Mouse (Mus musculus) heart, embryonic 15.5 days (tissue): ENCODE data around the gene Nat8f5. TPM values are rescaled to one million over a fixed set of nuclear protein-coding genes. Genes with fewer than 3 reads are reported as not detected.
"Not testable (repeated sequence)": the region's sequence is repeated elsewhere in the genome, so short reads cannot be mapped to it uniquely, and the experiment has no call there.

Experiments
- ATAC-seq: fragments of 200-750 bp; cut with Nextera tagmentation; replicated peaks from 2 replicates; pipeline ENCODE4 v1.8.0; 2017; ENCODE audit warnings: low read depth, moderate TSS enrichment; ENCODE audit not compliant: insufficient number of reproducible peaks, insufficient read depth, low FRiP score
- H3K27ac ChIP-seq: fragments of 300-500 bp; sonication (generic); 2 replicates; pipeline ENCODE4 v1.5.1; 2015; ENCODE audit warnings: mild to moderate bottlenecking, inconsistent platforms
- H3K27me3 ChIP-seq: fragments of 300-500 bp; sonication (generic); 2 replicates; pipeline ENCODE4 v1.6.1; 2015; ENCODE audit warnings: inconsistent platforms
- H3K36me3 ChIP-seq: fragments of 300-500 bp; sonication (generic); 2 replicates; pipeline ENCODE4 v1.6.1; 2015; ENCODE audit warnings: mild to moderate bottlenecking, inconsistent platforms
- H3K4me1 ChIP-seq: fragments of 300-500 bp; sonication (generic); replicated peaks from 2 replicates; pipeline ENCODE4 v1.6.1; 2015; ENCODE audit warnings: inconsistent platforms
- H3K4me2 ChIP-seq: fragments of 300-500 bp; sonication (generic); 2 replicates; pipeline ENCODE4 v1.6.1; 2015; ENCODE audit warnings: inconsistent platforms, mild to moderate bottlenecking, moderate library complexity
- H3K4me3 ChIP-seq: fragments of 300-500 bp; sonication (generic); 2 replicates; pipeline ENCODE4 v1.5.1; 2015; ENCODE audit warnings: mild to moderate bottlenecking, inconsistent platforms
- H3K9ac ChIP-seq: fragments of 300-500 bp; sonication (generic); 2 replicates; pipeline ENCODE4 v1.6.1; 2015; ENCODE audit warnings: mild to moderate bottlenecking, inconsistent platforms
- H3K9me3 ChIP-seq: fragments of 300-500 bp; sonication (generic); replicated peaks from 2 replicates; pipeline ENCODE4 v1.6.1; 2016; ENCODE audit warnings: inconsistent platforms
- WGBS: fragments of 180-500 bp; shearing (Covaris S2); methylation state at CpG from one replicate; pipeline ENCODE4 v1.1.7; 2015; ENCODE audit warnings: mixed read lengths; 5-methylcytosine and 5-hydroxymethylcytosine counted together
- polyA plus RNA-seq: library from polyadenylated mRNA; unstranded; fragments of >200 nt; fragmentation: Nextera tagmentation; extraction: Ambion mirVana; gene quantifications from 2 replicates; pipeline ENCODE4 v1.2.1, GENCODE M21; 2015

Gene Nat8f5
- not detected in 2 replicates for polyA plus RNA-seq

DNA sequence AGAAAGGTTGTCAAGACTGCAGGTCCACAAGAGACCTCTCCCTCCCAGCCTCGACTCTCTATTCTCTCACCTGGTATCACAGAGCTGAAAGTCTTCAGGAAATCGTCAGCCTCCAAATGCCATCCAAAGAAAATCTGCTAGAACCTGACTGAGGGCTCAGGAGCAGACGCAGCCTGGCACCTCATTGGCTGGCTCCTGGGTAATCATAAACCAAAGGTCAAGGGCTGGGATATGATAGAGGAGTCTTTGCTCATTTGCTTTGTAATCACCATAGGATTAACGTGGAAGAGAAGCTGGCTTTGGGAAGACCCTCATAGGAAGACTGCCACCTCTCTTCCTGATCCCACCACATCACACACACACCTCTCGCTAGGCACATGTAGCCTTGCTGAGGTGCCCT lies at the start of gene Nat8f5, which contains the start of gene Nat8f6:
Gene Nat8f5, minus strand, starts transcription at position 136 of the 400 bp plus-strand sequence.
Gene Nat8f6, minus strand, starts transcription at position 118 of the 400 bp plus-strand sequence.
- Histone ChIP-seq H3K4me1 (no peaks in the 10 kb centered on the region), H3K4me2 (no peak within 1 kb of the TSS), H3K9me3 (no peaks in the 10 kb centered on the region), H3K36me3 (no peaks in the 10 kb centered on the region), H3K27me3 (no peaks in the 10 kb centered on the region), H3K4me3 (no peak within 1 kb of the TSS), H3K27ac (no peak within 1 kb of the TSS), H3K9ac (no peak within 1 kb of the TSS)
- WGBS = 76% methylated on average over 5 of the region's 5 CpGs
- no peak for ATAC-seq

DNA sequence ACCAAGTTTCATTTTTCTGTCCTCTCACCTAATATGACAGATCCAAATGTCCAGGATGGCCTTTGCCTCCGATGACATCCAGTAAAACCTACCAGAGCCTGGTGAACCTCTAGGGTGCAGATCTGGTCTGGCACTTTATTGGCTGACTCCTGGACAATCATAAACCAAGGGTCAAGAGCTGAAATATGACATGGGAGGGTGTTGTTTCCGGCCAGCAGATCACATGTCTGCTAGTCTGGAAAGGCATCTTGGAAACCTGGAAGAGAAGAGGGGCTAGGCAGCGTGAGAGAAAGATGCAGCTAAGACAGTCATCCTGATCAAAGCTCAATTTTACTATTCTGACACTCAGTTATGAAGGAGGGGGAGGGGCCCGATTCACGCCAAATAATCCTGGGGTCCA lies 48.2 kb upstream of the Nat8f5 start, which contains the start of gene Nat8f2:
Gene Nat8f2, minus strand, starts transcription at position 153 of the 400 bp plus-strand sequence.
- WGBS = 80% methylated on average over 5 of the region's 5 CpGs
- H3K27ac ChIP-seq, ATAC-seq, H3K4me1 ChIP-seq, H3K36me3 ChIP-seq, H3K4me3 ChIP-seq, H3K4me2 ChIP-seq, H3K27me3 ChIP-seq, H3K9ac ChIP-seq, H3K9me3 ChIP-seq: not testable (repeated sequence)

DNA sequence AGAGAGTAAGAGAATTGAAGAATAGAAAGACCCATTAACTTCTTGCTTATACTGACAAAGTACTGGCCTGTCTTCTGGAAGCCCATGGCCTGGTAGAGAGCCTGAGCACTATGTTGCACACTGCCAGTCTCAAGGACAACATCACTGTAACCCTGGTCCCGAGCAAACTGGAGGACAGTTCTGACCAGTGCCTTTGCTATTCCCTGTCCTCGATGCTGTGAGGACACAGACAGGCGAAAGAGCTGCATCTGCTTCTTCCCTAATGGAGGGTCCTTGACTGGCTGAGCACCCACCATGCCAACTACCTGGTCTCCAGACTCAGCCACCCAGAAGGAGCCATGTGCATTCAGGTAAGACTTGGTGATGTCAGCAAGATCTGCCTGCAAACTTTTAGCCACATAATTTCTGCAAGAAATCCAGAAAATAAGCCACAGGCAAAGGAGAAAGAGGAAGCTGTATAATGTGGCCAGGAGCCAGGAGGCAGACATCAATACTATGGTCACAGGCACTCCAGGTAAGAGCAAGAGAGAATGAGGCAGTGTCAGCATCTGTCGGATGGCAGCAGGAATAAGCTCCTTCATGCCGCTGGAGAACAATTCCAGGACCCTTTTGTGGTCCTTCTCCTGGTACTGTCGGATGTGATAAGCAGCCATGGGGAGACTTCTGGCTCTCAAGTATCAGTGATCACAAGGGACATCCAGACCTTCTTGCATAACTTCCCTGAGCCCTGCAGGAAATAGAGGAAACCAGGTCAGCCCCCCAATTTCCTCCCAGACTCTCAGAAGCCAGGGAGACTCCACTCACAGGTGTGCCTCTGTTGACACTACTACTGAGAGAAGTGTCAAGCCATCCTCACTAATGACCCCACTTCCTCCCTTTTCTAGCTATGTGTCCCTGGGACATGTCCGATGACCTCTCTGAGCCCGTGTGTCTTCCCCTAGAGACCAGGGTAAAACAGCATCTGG lies 47.2 kb upstream of the Nat8f5 start:
- WGBS = 71% methylated on average over 8 of the region's 8 CpGs
- Histone ChIP-seq H3K36me3 (no peaks in the 10 kb centered on the region), H3K4me1 (no peaks in the 10 kb centered on the region), H3K27ac (no peak overlapping the region), H3K9me3 (no peaks in the 10 kb centered on the region), H3K4me3 (no peak overlapping the region), H3K9ac (no peak overlapping the region), H3K27me3 (no peaks in the 10 kb centered on the region), H3K4me2 (no peak overlapping the region)
- no peak for ATAC-seq

DNA sequence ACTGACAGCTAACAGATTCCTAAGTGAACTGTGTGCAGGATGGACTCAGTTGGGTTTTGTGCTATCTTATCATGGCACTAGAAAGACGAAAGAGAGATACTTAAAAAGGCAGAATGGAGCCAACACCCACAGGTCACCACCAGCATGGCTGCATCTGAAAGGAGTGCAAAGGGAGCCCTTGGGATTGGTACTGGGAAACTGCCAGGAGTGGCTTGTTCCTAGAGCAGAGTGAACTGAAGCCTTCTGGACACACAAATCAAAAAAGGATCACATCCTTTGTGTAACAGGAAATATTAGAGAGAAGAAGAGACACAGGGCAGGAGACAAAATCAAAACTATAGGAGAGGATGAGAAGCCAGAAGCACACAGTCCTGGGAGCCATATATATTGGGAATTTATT lies 46.2 kb upstream of the Nat8f5 start:
- not testable (repeated sequence) for H3K27ac ChIP-seq, H3K9me3 ChIP-seq, H3K4me3 ChIP-seq, H3K9ac ChIP-seq, H3K4me1 ChIP-seq, H3K27me3 ChIP-seq, H3K4me2 ChIP-seq, ATAC-seq, H3K36me3 ChIP-seq
- WGBS = 17% methylated on average over 1 of the region's 1 CpGs

DNA sequence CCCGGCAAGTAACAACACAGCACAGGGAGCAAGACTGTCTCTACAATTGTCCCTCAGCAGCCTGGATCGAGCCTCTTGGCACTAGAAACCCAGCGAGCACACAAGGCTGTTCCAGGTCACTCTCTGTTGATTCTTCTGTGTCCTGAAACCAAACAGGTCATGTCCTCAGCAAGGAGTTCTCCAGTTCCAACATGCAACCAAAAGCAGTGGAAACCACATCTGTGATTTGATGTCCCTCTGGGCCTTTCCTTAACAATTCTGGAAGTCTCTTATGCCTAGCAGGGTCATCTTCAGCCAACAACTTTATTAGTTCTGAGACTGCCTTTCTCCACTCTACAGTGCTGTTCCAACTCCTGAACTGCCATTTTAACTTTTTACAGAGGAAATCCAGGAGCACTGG lies 45.4 kb upstream of the Nat8f5 start:
- not testable (repeated sequence) for H3K4me1 ChIP-seq, H3K9ac ChIP-seq, H3K9me3 ChIP-seq, H3K36me3 ChIP-seq, H3K27ac ChIP-seq, H3K4me3 ChIP-seq, H3K27me3 ChIP-seq, ATAC-seq, H3K4me2 ChIP-seq
- WGBS = 83% methylated on average over 3 of the region's 3 CpGs

DNA sequence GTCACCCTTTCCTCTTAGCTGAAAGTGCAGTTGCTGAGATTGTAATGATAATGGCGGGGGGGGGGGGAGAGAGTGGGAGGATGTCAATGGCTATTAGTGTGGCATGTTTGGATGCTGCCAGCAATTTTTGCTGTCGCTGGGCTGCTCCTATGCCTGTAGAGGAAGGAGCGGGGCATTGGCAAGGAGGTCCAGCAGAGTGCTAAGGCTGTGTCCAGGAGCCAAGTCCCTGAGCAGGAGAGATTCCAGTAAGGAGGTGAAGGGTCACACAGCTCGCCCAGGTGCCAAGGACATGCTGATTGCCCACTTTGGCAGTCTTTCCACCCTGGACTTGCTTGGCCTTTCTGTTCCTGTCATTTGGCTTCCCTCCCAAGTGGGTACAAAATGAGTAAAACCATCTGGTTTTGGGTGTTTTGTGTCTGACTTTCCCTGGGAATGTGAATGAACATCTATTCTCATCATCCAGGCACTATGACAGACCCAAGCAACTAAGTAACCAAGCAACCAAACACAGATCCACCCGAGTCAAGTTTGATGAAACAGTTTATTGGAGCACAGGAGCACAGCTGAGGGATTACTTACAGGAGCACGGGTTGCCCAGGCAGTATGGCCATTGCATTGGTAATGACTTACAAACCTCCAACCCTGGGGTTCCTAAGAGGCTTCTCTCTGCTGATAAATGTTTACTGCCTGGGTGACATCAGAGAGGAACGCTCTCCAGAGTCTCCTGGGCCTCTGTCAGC lies 44.3 kb upstream of the Nat8f5 start:
- 59% methylated on average over 6 of the region's 7 CpGs for WGBS

DNA sequence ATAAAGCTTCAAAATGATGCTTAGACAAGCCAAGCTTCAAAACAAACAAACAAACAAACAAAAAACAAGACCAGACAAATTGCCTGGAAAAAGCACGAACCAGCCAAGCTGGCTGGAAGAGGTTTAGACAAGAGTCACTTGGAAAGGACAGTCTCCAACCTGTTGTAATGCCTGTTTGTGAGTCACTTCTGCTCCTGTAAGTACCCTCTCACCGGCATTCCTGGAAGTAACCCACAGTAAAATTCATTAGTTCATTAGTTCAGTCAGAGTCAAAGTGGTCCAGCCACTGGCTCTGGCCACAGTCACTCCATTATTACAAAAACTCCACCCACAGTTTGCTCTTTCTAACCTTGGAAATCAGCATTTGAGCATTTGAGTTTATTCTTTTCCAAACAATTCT lies 43.1 kb upstream of the Nat8f5 start:
- no peak overlapping the region for H3K9ac ChIP-seq
- no peaks in the 10 kb centered on the region for H3K4me1 ChIP-seq
- no peaks in the 10 kb centered on the region for H3K27me3 ChIP-seq
- ATAC-seq = no peak
- 73% methylated on average over 2 of the region's 2 CpGs for WGBS
- H3K4me2 ChIP-seq = no peak overlapping the region
- H3K4me3 ChIP-seq = no peak overlapping the region
- H3K9me3 ChIP-seq = no peaks in the 10 kb centered on the region
- H3K36me3 ChIP-seq = no peaks in the 10 kb centered on the region
- H3K27ac ChIP-seq = no peak overlapping the region

More for the DNA sequence above, 44.3 kb upstream of the Nat8f5 start:
- not testable (repeated sequence) for H3K9me3 ChIP-seq, H3K27me3 ChIP-seq, H3K27ac ChIP-seq, H3K4me2 ChIP-seq, H3K9ac ChIP-seq, H3K36me3 ChIP-seq, H3K4me1 ChIP-seq, ATAC-seq, H3K4me3 ChIP-seq

DNA sequence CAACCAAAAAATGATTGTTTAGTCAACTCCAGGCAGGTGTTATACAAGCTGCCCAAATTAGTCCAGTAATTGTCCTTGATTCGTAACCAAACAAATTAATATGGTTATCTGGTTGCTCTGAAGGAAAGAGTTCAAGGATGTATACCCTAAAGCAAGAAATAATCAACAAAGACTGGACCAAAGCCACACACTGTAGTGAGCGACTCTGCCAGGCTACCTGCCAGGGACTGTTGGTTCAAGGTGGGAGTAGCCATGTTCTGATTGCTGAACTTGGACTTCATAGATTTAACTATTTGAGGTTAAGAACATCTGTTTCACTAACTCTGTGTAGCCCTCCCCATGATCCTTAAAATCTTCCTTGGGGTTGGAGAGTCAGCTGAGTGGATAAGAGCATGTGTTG lies 42.4 kb upstream of the Nat8f5 start:
- no peak overlapping the region for H3K4me2 ChIP-seq
- WGBS = 88% methylated on average over 2 of the region's 2 CpGs
- no peaks in the 10 kb centered on the region for H3K4me1 ChIP-seq
- no peaks in the 10 kb centered on the region for H3K27me3 ChIP-seq
- H3K27ac ChIP-seq = no peak overlapping the region
- H3K9ac ChIP-seq = no peak overlapping the region
- H3K36me3 ChIP-seq = no peaks in the 10 kb centered on the region
- H3K4me3 ChIP-seq = no peak overlapping the region
- no peak for ATAC-seq
- H3K9me3 ChIP-seq = no peaks in the 10 kb centered on the region

DNA sequence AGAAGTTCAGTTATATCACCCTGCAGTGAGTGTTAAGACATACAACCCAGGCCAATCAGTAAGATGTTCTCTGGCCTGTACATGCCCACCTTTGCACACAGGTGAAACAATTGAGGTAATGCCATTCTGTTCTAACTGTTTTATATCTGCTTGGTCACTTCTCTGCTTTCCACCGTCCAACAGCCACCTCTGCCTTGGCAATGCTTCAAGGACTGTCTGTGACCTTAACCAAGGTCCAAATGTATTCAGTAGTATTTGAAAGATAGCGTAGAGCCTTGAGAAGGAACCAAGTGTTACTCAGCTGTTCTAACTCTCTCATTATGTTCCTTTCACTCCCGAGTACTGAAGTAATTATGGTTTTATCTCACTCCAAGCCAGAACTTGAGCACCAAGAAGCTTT lies 41.8 kb upstream of the Nat8f5 start:
- no peaks in the 10 kb centered on the region for H3K4me1 ChIP-seq
- H3K27ac ChIP-seq = no peak overlapping the region
- 64% methylated on average over 3 of the region's 3 CpGs for WGBS
- H3K9ac ChIP-seq = no peak overlapping the region
- no peaks in the 10 kb centered on the region for H3K9me3 ChIP-seq
- no peak for ATAC-seq
- H3K27me3 ChIP-seq = no peaks in the 10 kb centered on the region
- H3K36me3 ChIP-seq = no peaks in the 10 kb centered on the region
- no peak overlapping the region for H3K4me2 ChIP-seq
- H3K4me3 ChIP-seq = no peak overlapping the region

DNA sequence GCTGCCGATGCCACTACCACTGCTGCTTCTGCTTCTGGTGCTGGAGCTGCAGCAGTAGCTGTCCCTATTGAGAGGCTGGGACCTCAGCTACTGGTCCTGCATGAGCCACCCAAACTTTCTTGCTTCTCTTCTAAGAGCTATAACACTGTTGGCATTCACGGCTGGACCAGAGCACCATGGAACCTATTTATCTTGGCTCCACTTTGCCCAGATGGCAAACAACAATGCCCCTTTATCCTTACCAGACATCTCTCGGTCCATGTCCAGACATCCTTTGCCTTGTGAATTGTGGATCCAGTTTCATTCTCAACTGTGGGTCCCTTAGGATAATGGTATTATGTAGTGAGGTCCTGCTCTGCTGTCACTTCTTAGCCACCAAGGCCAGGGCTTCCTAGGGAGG lies 40.5 kb upstream of the Nat8f5 start:
- no peak overlapping the region for H3K4me3 ChIP-seq
- H3K9ac ChIP-seq = no peak overlapping the region
- no peaks in the 10 kb centered on the region for H3K27me3 ChIP-seq
- H3K4me1 ChIP-seq = no peaks in the 10 kb centered on the region
- H3K27ac ChIP-seq = no peak overlapping the region
- H3K9me3 ChIP-seq = no peaks in the 10 kb centered on the region
- ATAC-seq = no peak
- H3K36me3 ChIP-seq = no peaks in the 10 kb centered on the region
- 86% methylated on average over 3 of the region's 3 CpGs for WGBS
- no peak overlapping the region for H3K4me2 ChIP-seq

DNA sequence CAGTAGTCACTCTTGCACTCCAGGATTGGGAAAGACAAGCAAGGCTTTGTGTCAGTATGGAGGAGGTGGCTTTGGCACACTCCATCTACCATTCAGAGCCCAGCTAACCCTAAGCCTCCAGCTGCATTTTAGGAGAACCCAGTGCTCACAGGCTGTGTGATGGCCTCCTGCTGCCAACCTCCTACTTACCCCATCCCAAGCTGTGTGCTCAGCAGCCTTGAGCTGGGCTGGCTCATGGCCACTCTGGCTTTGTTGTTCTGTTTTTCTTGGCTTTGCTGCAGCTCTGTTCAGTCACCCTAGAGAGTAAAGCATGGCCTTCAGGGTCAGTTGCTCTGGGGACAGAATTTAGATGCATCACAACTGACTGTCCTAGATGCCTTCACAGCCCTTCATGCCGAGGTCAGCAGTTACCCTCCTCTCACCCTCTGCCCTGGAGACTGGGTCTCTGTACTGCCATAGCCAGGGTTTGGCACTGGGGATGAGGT lies 35.5 kb upstream of the Nat8f5 start:
- Histone ChIP-seq H3K4me1 (no peaks in the 10 kb centered on the region), H3K4me3 (no peak overlapping the region), H3K9ac (no peak overlapping the region), H3K27me3 (no peaks in the 10 kb centered on the region), H3K4me2 (no peak overlapping the region), H3K27ac (no peak overlapping the region), H3K9me3 (no peaks in the 10 kb centered on the region), H3K36me3 (no peaks in the 10 kb centered on the region)
- WGBS = 39% methylated on average over 1 of the region's 1 CpGs
- 0 out of 2 replicates have a peak, but pooled peaks have one; percentile 43 for ATAC-seq
